Mouse (Mus musculus) embryonic facial prominence, embryonic 12.5 days (tissue): ENCODE results near the gene Ntn5. TPM values are rescaled to one million over a fixed set of nuclear protein-coding genes. Genes with fewer than 3 reads are reported as not detected.

ENCODE experiments used
- ATAC-seq: fragments of 200-750 bp; cut with Nextera tagmentation; 2 replicates; pipeline ENCODE4 v1.8.0; 2017; ENCODE audit not compliant: insufficient number of reproducible peaks, insufficient read depth, low FRiP score, low TSS enrichment
- H3K27ac ChIP-seq: fragments of 300-500 bp; sonication (generic); 2 replicates; pipeline ENCODE4 v1.5.1; 2016; ENCODE audit warnings: mild to moderate bottlenecking
- H3K27me3 ChIP-seq: fragments of 300-500 bp; sonication (generic); 2 replicates; pipeline ENCODE4 v1.6.1; 2016; ENCODE audit warnings: mild to moderate bottlenecking, moderate library complexity
- H3K36me3 ChIP-seq: fragments of 300-500 bp; sonication (generic); 2 replicates; pipeline ENCODE4 v1.6.1; 2016; ENCODE audit warnings: mild to moderate bottlenecking
- H3K4me1 ChIP-seq: fragments of 300-500 bp; sonication (generic); 2 replicates; pipeline ENCODE4 v1.6.1; 2016
- H3K4me2 ChIP-seq: fragments of 300-500 bp; sonication (generic); replicated peaks from 2 replicates; pipeline ENCODE4 v1.6.1; 2016; ENCODE audit warnings: mild to moderate bottlenecking, moderate library complexity
- H3K4me3 ChIP-seq: fragments of 300-500 bp; sonication (generic); 2 replicates; pipeline ENCODE4 v1.5.1; 2016; ENCODE audit warnings: mild to moderate bottlenecking
- H3K9ac ChIP-seq: fragments of 300-500 bp; sonication (generic); 2 replicates; pipeline ENCODE4 v1.6.1; 2016; ENCODE audit warnings: mild to moderate bottlenecking, moderate library complexity
- H3K9me3 ChIP-seq: fragments of 300-500 bp; sonication (generic); 2 replicates; pipeline ENCODE4 v1.6.1; 2016; ENCODE audit warnings: mild to moderate bottlenecking, moderate library complexity
- WGBS: fragments of 180-500 bp; shearing (Covaris S2); methylation state at CpG from one replicate; pipeline ENCODE4 v1.1.7; 2016; 5-methylcytosine and 5-hydroxymethylcytosine counted together
- polyA plus RNA-seq: library from polyadenylated mRNA; unstranded; fragments of >200 nt; fragmentation: Nextera tagmentation; extraction: Ambion mirVana; gene quantifications from 2 replicates; pipeline ENCODE4 v1.2.1, GENCODE M21; 2016

Ntn5 gene
- polyA plus RNA-seq, 1 experiment from 2014 or later = 0.67 TPM

DNA sequence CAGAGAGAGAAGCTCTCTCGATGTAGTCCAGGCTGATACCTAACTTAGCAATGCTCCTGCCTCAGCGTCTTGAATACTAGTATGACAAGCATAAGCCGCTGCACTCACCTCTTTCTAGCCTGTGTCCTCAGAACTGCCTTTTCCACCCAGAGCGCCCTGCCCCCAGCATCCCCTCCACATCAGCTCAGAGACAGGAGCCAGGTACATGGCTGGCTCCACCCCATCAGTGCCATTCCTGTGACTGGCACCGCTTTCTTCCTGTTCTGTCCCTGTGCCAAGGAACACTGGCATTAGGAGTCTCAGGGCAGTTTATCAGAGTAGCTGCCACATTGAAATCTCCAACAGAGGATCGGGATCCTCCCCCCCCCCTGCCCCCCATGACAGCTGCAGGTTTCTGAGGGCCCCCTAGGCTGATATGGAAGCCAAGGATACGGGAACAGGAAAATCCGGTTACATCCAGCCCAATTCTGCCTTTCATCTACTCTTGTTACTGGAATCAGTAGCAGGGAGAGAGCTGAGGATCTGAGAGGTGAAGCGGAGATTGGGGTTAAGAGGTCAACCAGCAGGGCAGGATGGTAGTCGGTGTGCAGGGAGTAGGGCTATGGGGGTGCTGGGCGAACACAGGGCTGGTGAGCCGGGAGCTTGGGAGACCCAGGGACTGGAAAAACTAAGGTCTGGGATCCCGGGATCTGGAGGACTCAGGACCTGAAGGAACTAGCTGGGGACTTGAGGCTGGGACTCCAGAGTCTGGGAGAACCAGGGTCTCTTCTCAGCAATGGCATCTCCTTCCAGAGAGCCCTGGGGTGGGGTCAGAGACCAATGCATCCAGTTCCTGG is 18.3 kb upstream of the Ntn5 start:
- Histone ChIP-seq H3K4me3 (no peak overlapping the region), H3K27ac (no peak overlapping the region), H3K4me2 (no peak overlapping the region), H3K9me3 (no peaks in the 10 kb centered on the region), H3K4me1 (peaks cover 13% of the 10 kb centered on the region), H3K27me3 (no peaks in the 10 kb centered on the region), H3K36me3 (no peaks in the 10 kb centered on the region), H3K9ac (no peak overlapping the region)
- WGBS = 46% methylated on average over 13 of the region's 13 CpGs
- no peak for ATAC-seq

GRCm38 (mm10) chr7:45666161-45666560 is 17.7 kb upstream of the Ntn5 start, which contains the start of gene Fut2:
Fut2 (minus strand) TSS chr7:45666394.
- H3K27me3 ChIP-seq = no peaks in the 10 kb centered on the region
- no peaks in the 10 kb centered on the region for H3K36me3 ChIP-seq
- H3K27ac ChIP-seq = no peak within 1 kb of the TSS
- ATAC-seq = no peak
- H3K9me3 ChIP-seq = no peaks in the 10 kb centered on the region
- H3K4me2 ChIP-seq = no peak within 1 kb of the TSS
- no peak within 1 kb of the TSS for H3K9ac ChIP-seq
- peaks cover 13% of the 10 kb centered on the region for H3K4me1 ChIP-seq
- 80% methylated on average over 7 of the region's 7 CpGs for WGBS
- H3K4me3 ChIP-seq = no peak within 1 kb of the TSS

DNA sequence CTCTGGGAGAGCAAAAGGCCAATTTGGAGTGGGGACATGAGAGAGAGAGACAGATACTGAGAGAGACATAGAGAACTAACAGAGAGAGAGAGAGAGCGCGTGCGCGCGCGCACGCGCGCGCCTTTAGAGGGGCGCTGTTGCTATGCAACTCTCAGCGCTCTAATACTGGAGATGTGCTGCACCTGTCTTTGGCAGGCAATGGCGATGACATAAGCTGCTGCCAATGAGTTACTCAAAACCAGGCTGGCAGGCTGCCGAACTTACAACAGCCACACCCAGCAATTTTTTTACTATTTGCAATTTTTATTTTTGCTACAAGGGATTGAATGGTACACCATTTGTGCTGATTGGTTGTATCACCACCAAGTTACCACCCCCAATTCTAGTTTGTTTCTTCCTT is 16.1 kb upstream of the Ntn5 start:
- no peaks in the 10 kb centered on the region for H3K9me3 ChIP-seq
- peaks cover 13% of the 10 kb centered on the region for H3K4me1 ChIP-seq
- H3K36me3 ChIP-seq = no peaks in the 10 kb centered on the region
- no peak overlapping the region for H3K4me2 ChIP-seq
- no peaks in the 10 kb centered on the region for H3K27me3 ChIP-seq
- no peak overlapping the region for H3K27ac ChIP-seq
- 67% methylated on average over 14 of the region's 14 CpGs for WGBS
- ATAC-seq = no peak
- no peak overlapping the region for H3K4me3 ChIP-seq
- H3K9ac ChIP-seq = no peak overlapping the region

DNA sequence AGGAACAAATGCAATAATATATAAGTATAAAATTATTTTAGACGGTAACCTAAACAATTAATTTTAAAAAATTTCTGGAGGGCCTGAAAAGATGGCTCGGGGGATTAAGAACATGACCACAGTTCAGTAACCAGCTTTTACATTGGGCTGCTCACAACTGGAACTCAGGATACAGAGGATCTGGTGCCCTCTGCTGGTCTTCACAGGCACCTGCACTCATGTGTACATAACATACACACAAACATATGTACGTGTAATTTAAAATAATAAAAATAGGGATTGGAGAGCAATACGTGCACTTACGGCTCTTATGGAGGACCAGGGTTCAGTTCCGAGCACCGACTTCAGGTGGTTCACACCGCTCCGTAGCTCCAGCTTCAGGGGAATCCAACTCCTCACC is 14.9 kb upstream of the Ntn5 start:
- H3K27me3 ChIP-seq = no peaks in the 10 kb centered on the region
- no peak overlapping the region for H3K4me2 ChIP-seq
- 97% methylated on average over 9 of the region's 9 CpGs for WGBS
- peaks cover 13% of the 10 kb centered on the region for H3K4me1 ChIP-seq
- no peak overlapping the region for H3K9ac ChIP-seq
- no peak for ATAC-seq
- H3K9me3 ChIP-seq = no peaks in the 10 kb centered on the region
- H3K36me3 ChIP-seq = no peaks in the 10 kb centered on the region
- no peak overlapping the region for H3K4me3 ChIP-seq
- H3K27ac ChIP-seq = no peak overlapping the region

DNA sequence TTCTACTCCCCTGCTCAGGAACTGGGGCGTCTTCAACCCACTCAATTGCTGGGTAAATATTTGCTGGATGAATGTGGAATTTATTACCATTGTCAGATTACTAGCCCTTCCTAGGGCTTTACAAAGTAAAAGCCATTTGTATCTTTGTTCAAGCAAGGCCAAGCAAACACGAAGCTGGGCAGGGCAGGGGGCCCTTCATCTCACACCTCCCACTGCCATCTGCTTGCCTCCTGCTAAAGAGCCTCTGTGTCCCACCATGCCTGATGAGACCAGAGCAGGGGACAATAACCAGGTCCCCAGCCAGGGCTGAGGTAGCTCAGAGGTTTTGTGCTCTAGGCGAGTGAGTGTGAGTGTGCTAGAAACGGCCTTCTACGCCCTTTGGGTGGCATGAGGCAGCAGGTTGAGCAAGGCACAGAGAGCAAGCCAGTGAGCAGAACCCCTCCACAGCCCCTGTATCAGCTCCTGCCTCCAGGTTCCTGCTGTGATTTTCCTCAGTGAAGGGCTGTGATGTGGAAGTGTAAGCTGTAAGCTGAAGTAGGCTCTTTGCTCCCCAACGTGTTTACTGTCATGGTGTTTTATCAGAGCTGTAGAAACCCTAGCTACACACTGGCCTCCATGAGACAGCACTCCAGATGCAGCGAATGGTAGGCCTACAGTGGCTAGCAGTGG is 6.1 kb upstream of the Ntn5 start:
- Histone ChIP-seq H3K36me3 (no peaks in the 10 kb centered on the region), H3K4me3 (no peak overlapping the region), H3K27me3 (0 out of 2 replicates have a peak, but pooled peaks cover 2% of the 10 kb centered on the region), H3K9me3 (no peaks in the 10 kb centered on the region), H3K4me1 (no peaks in the 10 kb centered on the region), H3K9ac (no peak overlapping the region), H3K4me2 (no peak overlapping the region), H3K27ac (no peak overlapping the region)
- ATAC-seq = no peak
- WGBS = 77% methylated on average over 7 of the region's 7 CpGs

DNA sequence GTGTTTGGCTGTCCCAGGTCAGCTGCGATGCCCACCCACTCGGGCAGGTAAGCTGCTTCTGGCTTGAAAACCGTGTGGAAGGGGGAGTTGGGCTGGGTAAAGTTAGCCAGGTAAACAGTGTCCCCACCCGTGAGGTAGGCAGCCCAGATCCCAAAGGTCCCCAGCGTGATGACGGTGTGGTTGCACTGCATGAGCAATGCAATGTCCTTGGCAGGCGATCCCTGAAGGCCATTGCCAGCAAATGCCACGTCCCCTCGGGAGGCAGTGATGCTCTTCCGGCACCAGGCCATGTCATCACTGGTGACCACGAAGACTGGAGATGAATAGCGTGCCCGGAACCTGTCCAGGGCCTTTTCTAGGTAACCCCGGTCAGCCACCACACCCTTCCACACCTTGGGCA is 5.3 kb upstream of the Ntn5 start:
- Histone ChIP-seq H3K27me3 (0 out of 2 replicates have a peak, but pooled peaks cover 2% of the 10 kb centered on the region), H3K4me2 (no peak overlapping the region)
- 91% methylated on average over 14 of the region's 14 CpGs for WGBS

GRCm38 (mm10) chr7:45679966-45680621 is 3.7 kb upstream of the Ntn5 start:
- no peak overlapping the region for H3K27ac ChIP-seq
- H3K4me2 ChIP-seq = no peak overlapping the region
- 0 out of 2 replicates have a peak, but pooled peaks cover 5% of the 10 kb centered on the region for H3K27me3 ChIP-seq
- no peaks in the 10 kb centered on the region for H3K36me3 ChIP-seq
- H3K9me3 ChIP-seq = no peaks in the 10 kb centered on the region
- H3K4me3 ChIP-seq = no peak overlapping the region
- H3K4me1 ChIP-seq = peaks cover 7% of the 10 kb centered on the region
- H3K9ac ChIP-seq = no peak overlapping the region
- WGBS = 74% methylated on average over 14 of the region's 14 CpGs
- no peak for ATAC-seq

More for the DNA sequence above, 5.3 kb upstream of the Ntn5 start:
- no peak overlapping the region for H3K4me3 ChIP-seq
- no peaks in the 10 kb centered on the region for H3K9me3 ChIP-seq
- no peaks in the 10 kb centered on the region; the same call in 1 of the 2 replicates for H3K4me1 ChIP-seq
- ATAC-seq = no peak
- H3K9ac ChIP-seq = no peak overlapping the region
- no peaks in the 10 kb centered on the region for H3K36me3 ChIP-seq
- H3K27ac ChIP-seq = no peak overlapping the region

DNA sequence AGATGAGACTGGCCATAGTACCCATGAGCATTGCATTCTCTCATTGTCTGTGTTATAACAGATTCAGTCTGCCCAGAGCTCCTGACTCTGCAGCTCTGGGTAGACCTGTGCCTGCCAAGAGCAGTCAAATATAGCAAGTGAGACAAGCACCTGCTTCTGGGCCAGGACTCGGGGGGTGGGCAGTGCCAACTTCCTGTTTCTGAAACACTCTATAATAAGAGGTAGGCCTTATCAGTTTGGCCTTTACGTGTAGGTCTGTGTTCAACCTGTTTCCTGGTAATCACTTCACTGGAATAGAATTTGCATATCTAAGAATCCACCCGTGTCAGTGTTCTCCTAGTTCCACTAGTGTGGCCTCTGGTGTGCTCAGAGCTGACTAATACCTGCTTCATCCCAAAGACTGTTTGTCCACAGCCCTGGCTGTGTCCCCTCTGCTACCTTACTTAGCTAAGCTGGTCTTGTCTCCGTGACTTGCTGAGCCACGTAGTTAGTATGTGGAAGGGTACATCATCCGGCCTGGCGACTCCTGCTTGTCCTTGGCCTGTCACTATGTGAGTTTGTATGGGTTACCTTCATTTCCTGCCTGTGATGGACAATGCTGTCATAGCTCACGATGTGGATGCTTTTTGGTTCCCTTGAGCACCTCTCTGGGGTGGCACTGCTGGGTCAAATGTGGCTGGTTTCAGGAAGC is 2.6 kb upstream of the Ntn5 start:
- Histone ChIP-seq H3K4me3 (no peak overlapping the region), H3K36me3 (no peaks in the 10 kb centered on the region), H3K4me2 (no peak overlapping the region), H3K9me3 (no peaks in the 10 kb centered on the region), H3K9ac (no peak overlapping the region), H3K27me3 (0 out of 2 replicates have a peak, but pooled peaks cover 5% of the 10 kb centered on the region), H3K4me1 (peaks cover 18% of the 10 kb centered on the region), H3K27ac (no peak overlapping the region)
- 82% methylated on average over 8 of the region's 8 CpGs for WGBS
- ATAC-seq = no peak

DNA sequence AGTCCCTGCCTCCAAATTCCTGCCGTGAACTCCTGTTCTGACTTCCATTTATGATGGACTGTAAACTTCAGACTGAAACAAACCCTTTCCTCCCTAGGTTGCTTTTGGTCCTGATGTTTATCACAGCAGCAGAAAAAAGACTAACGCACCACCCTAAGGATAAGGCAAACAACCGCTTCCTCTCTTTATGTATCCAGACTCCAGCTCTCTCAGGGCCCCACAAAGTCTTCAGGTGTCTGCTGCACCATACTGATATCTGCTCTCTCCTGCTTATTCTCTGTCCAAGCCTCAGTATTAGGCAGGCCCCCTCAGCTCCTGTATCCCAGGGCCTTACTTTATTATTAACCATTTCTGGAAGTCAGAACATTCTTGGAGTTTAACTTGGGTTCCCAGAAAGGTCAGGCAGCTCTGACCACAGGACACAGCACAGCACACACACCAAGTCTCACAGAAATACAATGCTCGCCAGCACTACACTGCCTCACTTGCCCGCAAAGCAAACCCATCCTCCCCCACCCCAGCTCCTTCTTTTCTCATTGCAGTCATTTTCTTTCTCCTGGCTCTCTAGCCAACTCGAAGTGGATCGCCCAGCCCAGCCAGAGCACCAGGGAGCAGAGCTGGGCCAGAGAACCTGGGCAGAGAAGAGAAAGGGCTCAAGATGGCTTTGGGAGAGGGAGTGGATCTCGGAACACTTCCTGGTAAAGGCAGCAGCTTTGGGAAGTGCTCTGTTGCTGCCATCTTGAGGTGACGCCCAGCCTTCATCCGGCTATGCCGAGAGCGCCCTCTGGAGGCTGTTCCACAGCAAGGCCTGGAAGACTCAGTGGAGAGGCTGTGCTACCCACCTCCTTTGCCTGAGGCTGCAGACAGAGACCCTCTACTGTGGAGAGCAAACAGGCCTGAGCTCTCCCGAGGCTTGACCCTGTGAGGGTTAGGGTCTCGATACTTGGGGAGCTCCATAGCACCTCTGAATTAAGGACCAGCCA is 1.4 kb upstream of the Ntn5 start:
- H3K36me3 ChIP-seq = no peaks in the 10 kb centered on the region
- peak overlapping the region; percentile 33 for H3K4me2 ChIP-seq
- H3K9me3 ChIP-seq = no peaks in the 10 kb centered on the region
- no peak overlapping the region for H3K9ac ChIP-seq
- WGBS = 31% methylated on average over 14 of the region's 14 CpGs
- H3K4me3 ChIP-seq = no peak overlapping the region
- H3K4me1 ChIP-seq = peaks cover 26% of the 10 kb centered on the region
- H3K27me3 ChIP-seq = 0 out of 2 replicates have a peak, but pooled peaks cover 9% of the 10 kb centered on the region
- peak; percentile 14; the same call in 1 of the 2 replicates for ATAC-seq
- no peak overlapping the region for H3K27ac ChIP-seq

- Histone ChIP-seq H3K4me3 (no peak overlapping the region), H3K27ac (peak overlapping the region; percentile 80), H3K9me3 (no peaks in the 10 kb centered on the region), H3K4me2 (peak overlapping the region; percentile 23), H3K4me1 (peaks cover 26% of the 10 kb centered on the region), H3K27me3 (0 out of 2 replicates have a peak, but pooled peaks cover 6% of the 10 kb centered on the region), H3K9ac (peak overlapping the region; percentile 19; the same call in 1 of the 2 replicates), H3K36me3 (no peaks in the 10 kb centered on the region)
- no peak for ATAC-seq
- 24% methylated on average over 10 of the region's 10 CpGs for WGBS
Measured at GRCm38 (mm10) chr7:45685811-45686210, 2.0 kb downstream of the Ntn5 start.
